Mouse (Mus musculus) ovary, postnatal 10 days (tissue): ENCODE results near the gene Fbxl18.

ENCODE experiments used
- DNase-seq: peaks from one replicate; pipeline ENCODE4 v3.0.0; 2022; ENCODE audit warnings: low spot score

Fbxl18 gene

GRCm38 (mm10) chr5:142822286-142823095 is 72.7 kb downstream of the Fbxl18 start:
- peak; percentile 55 for DNase-seq

GRCm38 (mm10) chr5:142821974-142822285 is 73.3 kb downstream of the Fbxl18 start:
- no peak for DNase-seq

- peak; percentile 78 for DNase-seq
These were observed 73.8 kb downstream of the Fbxl18 start for GRCm38 (mm10) chr5:142821266-142821973.

- peak; percentile 67 for DNase-seq
These were observed 74.7 kb downstream of the Fbxl18 start for GRCm38 (mm10) chr5:142820276-142821265.

GRCm38 (mm10) chr5:142819385-142820275 is 75.6 kb downstream of the Fbxl18 start:
- DNase-seq = peak; percentile 46

GRCm38 (mm10) chr5:142818435-142819360 is 76.5 kb downstream of the Fbxl18 start:
- DNase-seq = peak; percentile 46

- DNase-seq = peak; percentile 99
These were observed 77.4 kb downstream of the Fbxl18 start, which contains the start of gene Tnrc18 for GRCm38 (mm10) chr5:142817524-142818434. Gene Tnrc18 (minus strand): TSS chr5:142817662.
